10 mouse cellular contexts compared by ENCODE assay signal in genomic region chr14:57109194-57109593, GRCm38 (mm10). TPM values are rescaled to one million over a fixed set of nuclear protein-coding genes. Genes with fewer than 3 reads are reported as not detected.
DNase-seq lines count a peak whose midpoint lies in the region; ATAC-seq and TF ChIP-seq lines count a peak whose summit lies in the region.
"Had no signal": no experiment of that assay in that cellular context is flagged by ENCODE, and none has a peak within 500 bp of the region (broad histone marks: within the 10 kb centered on the region; RNA-seq: fewer than 3 reads in every experiment).

No protein-coding gene starts in this region.

- no peak overlapping the region for H3K4me2 ChIP-seq in lung, embryonic 14.5 days

- no peak overlapping the region for H3K4me3 ChIP-seq in lung, embryonic 14.5 days (ENCODE audit: low read depth, low read length)

- TF ChIP-seq CTCF in lung, embryonic 14.5 days (IDR thresholded peaks at IDR 0.05; ENCODE audit: low read depth) = peak; percentile 83

- H3K36me3 ChIP-seq in lung, embryonic 14.5 days (ENCODE audit: insufficient read depth) = no peaks in the 10 kb centered on the region

- H3K9ac ChIP-seq in lung, embryonic 14.5 days = no peak overlapping the region

- H3K27me3 ChIP-seq in lung, embryonic 14.5 days (ENCODE audit: insufficient read depth, low read length) = peaks cover 47% of the 10 kb centered on the region

- no peak for ATAC-seq in lung, embryonic 14.5 days (ENCODE audit: insufficient read depth)

- no peaks in the 10 kb centered on the region for H3K4me1 ChIP-seq in lung, embryonic 14.5 days (ENCODE audit: insufficient read depth)

- H3K27ac ChIP-seq in lung, embryonic 14.5 days (ENCODE audit: low read depth) = no peak overlapping the region

- 5% methylated on average over 4 of the region's 4 CpGs for WGBS in lung, embryonic 14.5 days

- no peaks in the 10 kb centered on the region for H3K9me3 ChIP-seq in lung, embryonic 14.5 days (ENCODE audit: low read depth, low read length)

- DNase-seq in adrenal gland, postnatal 10 days = peak; percentile 63
- DNase-seq in adrenal gland, postnatal 4 days (ENCODE audit: low spot score in 2 of 2) = no peak
- peak; percentile 51 for DNase-seq in kidney, postnatal 14 days
- DNase-seq in kidney, adult 9 months = no peak
- peak; percentile 51 for DNase-seq in ES-CJ7 (ENCODE audit: low read depth, low spot score)
- peak; percentile 59 for DNase-seq in embryo, embryonic 11.5 days (ENCODE audit: low read depth, low spot score)
- DNase-seq in lung, embryonic 14.5 days = peak; percentile 89
- no peak for DNase-seq in T-cell, adult 2 months (ENCODE audit: low spot score)

RNA-seq across cellular contexts. Expression of gene Gjb2, which starts 4.7 kb away (rescaled TPM):
- 10 to 100 TPM in 1 of 2 experiments, 1 to 10 TPM in 1; 8.1 to 17.6 TPM for total RNA-seq in adrenal gland, postnatal 10 days (2021)
- 10 to 100 TPM in 1 of 2 experiments, 1 to 10 TPM in 1; 3.7 to 13.6 TPM for total RNA-seq in adrenal gland, postnatal 4 days (2021)
- 0.24 TPM in 2 replicates for polyA plus RNA-seq in lung, embryonic 14.5 days (2014; fragmentation: Nextera tagmentation; extraction: Ambion mirVana)
- polyA plus RNA-seq: C2C12 had no signal

RNA-seq across cellular contexts. Expression of gene Gm4491, which starts 6.5 kb away (rescaled TPM):
- total RNA-seq in adrenal gland, postnatal 10 days (2021) = not detected
- total RNA-seq in adrenal gland, postnatal 4 days (2021) = not detected
- polyA plus RNA-seq in lung, embryonic 14.5 days (2014; fragmentation: Nextera tagmentation; extraction: Ambion mirVana) = not detected in 2 replicates
- total RNA-seq: heart, adult 18-20 months had no signal
- polyA plus RNA-seq: C2C12 had no signal

RNA-seq across cellular contexts. Expression of gene Gjb6, which starts 24.2 kb away (rescaled TPM):
- not detected for total RNA-seq in adrenal gland, postnatal 10 days (2021)
- total RNA-seq in adrenal gland, postnatal 4 days (2021) = not detected
- polyA plus RNA-seq in lung, embryonic 14.5 days (2014; fragmentation: Nextera tagmentation; extraction: Ambion mirVana) = not detected in 2 replicates
- total RNA-seq: heart, adult 18-20 months had no signal
- polyA plus RNA-seq: C2C12 had no signal

RNA-seq across cellular contexts. Expression of gene Gja3, which starts 51.3 kb away (rescaled TPM):
- 1 to 10 TPM in 1 of 2 experiments, under 1 TPM in 1; 0.15 to 1.0 TPM for total RNA-seq in adrenal gland, postnatal 10 days (2021)
- 1 to 10 TPM in 1 of 2 experiments, under 1 TPM in 1; 0.59 to 1.8 TPM for total RNA-seq in adrenal gland, postnatal 4 days (2021)
- 0.95 and 3.9 TPM in 2 replicates for polyA plus RNA-seq in lung, embryonic 14.5 days (2014; fragmentation: Nextera tagmentation; extraction: Ambion mirVana)

Comparison
In these comparisons a context has a peak if more than half of its experiments do, and no peak if none do; other contexts are left out.
1. DNase-seq: peak in adrenal gland, postnatal 10 days (single experiment), kidney, postnatal 14 days (single experiment), ES-CJ7 (single experiment), embryo, embryonic 11.5 days (single experiment) and lung, embryonic 14.5 days (single experiment); none in adrenal gland, postnatal 4 days (0 of 2), kidney, adult 9 months (single experiment) and T-cell, adult 2 months (single experiment).